Mouse (Mus musculus) ES-E14 (cell line): Measurements from ENCODE around the gene Sppl2a. TPM values are rescaled to one million over a fixed set of nuclear protein-coding genes. Genes with fewer than 3 reads are reported as not detected.

Experiments used
- DNase-seq: peaks from one replicate; pipeline ENCODE4 v3.0.0-alpha.2; 2013; ENCODE audit warnings: low read depth, low spot score
- H3K27ac ChIP-seq: 2 replicates; pipeline ENCODE4 v1.5.1; 2012; ENCODE audit warnings: low read depth, mild to moderate bottlenecking, low read length, moderate library complexity, mixed read lengths; ENCODE audit not compliant: poor library complexity, insufficient read depth, severe bottlenecking
- H3K36me3 ChIP-seq: 2 replicates; pipeline ENCODE4 v1.6.1; 2012; ENCODE audit warnings: mild to moderate bottlenecking, low read length, moderate library complexity, mixed read lengths; ENCODE audit not compliant: control insufficient read depth, poor library complexity, insufficient read depth, severe bottlenecking
- H3K4me1 ChIP-seq, 2 experiments: fragments of 150-350 bp in 1 of 2; sonication (generic) in 1 of 2; 2 replicates each; pipeline ENCODE4 v1.6.1; 2012; ENCODE audit warnings: low read length in 2 of 2, mild to moderate bottlenecking in 1 of 2, mixed read lengths in 1 of 2; ENCODE audit not compliant: control insufficient read depth in 2 of 2, insufficient read depth in 2 of 2, poor library complexity in 1 of 2
- H3K4me3 ChIP-seq, 2 experiments: fragments of 150-350 bp in 1 of 2; sonication (generic) in 1 of 2; 2 replicates each; pipeline ENCODE4 v1.5.1; 2012; ENCODE audit warnings: low read length in 2 of 2, low read depth in 1 of 2, mild to moderate bottlenecking in 1 of 2, mixed read lengths in 1 of 2; ENCODE audit not compliant: insufficient read depth in 1 of 2, poor library complexity in 1 of 2, severe bottlenecking in 1 of 2
- H3K9ac ChIP-seq: 2 replicates; pipeline ENCODE4 v1.6.1; 2012; ENCODE audit warnings: low read depth, mild to moderate bottlenecking, low read length, mixed read lengths; ENCODE audit not compliant: poor library complexity, insufficient read depth, severe bottlenecking
- H3K9me3 ChIP-seq: fragments of 150-350 bp; sonication (generic); 2 replicates; pipeline ENCODE4 v1.6.1; 2012; ENCODE audit warnings: low read depth, mild to moderate bottlenecking, low read length; ENCODE audit not compliant: control insufficient read depth, insufficient read depth
- CHD2 ChIP-seq: IDR thresholded peaks from 2 replicates; pipeline ENCODE4 v1.6.1; 2014; ENCODE audit warnings: mild to moderate bottlenecking, low read depth, low read length, inconsistent platforms
- HCFC1 ChIP-seq: IDR thresholded peaks from 2 replicates; pipeline ENCODE4 v1.6.1; 2012; ENCODE audit warnings: low read length, inconsistent platforms, borderline replicate concordance; ENCODE audit not compliant: insufficient read depth
- MAFK ChIP-seq: IDR thresholded peaks from 2 replicates; pipeline ENCODE4 v1.6.1; 2014; ENCODE audit warnings: mild to moderate bottlenecking, low read depth, low read length, inconsistent platforms; ENCODE audit not compliant: insufficient read depth
- ZC3H11A ChIP-seq: IDR thresholded peaks from 2 replicates; pipeline ENCODE4 v1.6.1; 2012; ENCODE audit warnings: low read depth, mild to moderate bottlenecking, inconsistent platforms, low read length, borderline replicate concordance
- ZNF384 ChIP-seq: IDR thresholded peaks from 2 replicates; pipeline ENCODE4 v1.6.1; 2012; ENCODE audit warnings: low read depth, low read length, inconsistent platforms
- in situ Hi-C, 2 experiments: fragments of 600-800 bp; cut with MboI; formaldehyde crosslinking; loops; one replicate each; pipeline ENCODE4 v1.15.1; 2025; ENCODE audit warnings: low sequenced_read_pairs in 2 of 2, inconsistent platforms in 1 of 2; ENCODE audit not compliant: unreplicated experiment in 2 of 2
- total RNA-seq: library from RNA; depleted of rRNA; stranded (reverse); fragments of 300-350 nt; gene quantifications from 2 replicates; pipeline ENCODE4 v1.2.3, GENCODE M21; 2012

Gene Sppl2a
- total RNA-seq, 1 experiment: 18.3 TPM

GRCm38 (mm10) chr2:126932261-126932896 is 656 bp downstream of the Sppl2a start:
- Histone ChIP-seq H3K4me3 (peak overlapping the region; percentile 75 to 92), H3K9me3 (no peaks in the 10 kb centered on the region), H3K36me3 (no peaks in the 10 kb centered on the region), H3K27ac (peak overlapping the region; percentile 42), H3K9ac (peak overlapping the region; percentile 85), H3K4me1 (no peaks in the 10 kb centered on the region; a peak in 1 of 4 replicates)
- no peak for TF ChIP-seq HCFC1
- in situ Hi-C loops: no loop called here
- no peak for DNase-seq

GRCm38 (mm10) chr2:126931784-126932183 is 1.3 kb downstream of the Sppl2a start:
- Histone ChIP-seq H3K4me1 (no peaks in the 10 kb centered on the region; a peak in 1 of 4 replicates), H3K36me3 (no peaks in the 10 kb centered on the region), H3K9ac (no peak overlapping the region), H3K9me3 (no peaks in the 10 kb centered on the region), H3K4me3 (peak overlapping the region in 1 of 2 experiments; percentile 92; a peak in 2 of 4 replicates), H3K27ac (no peak overlapping the region)
- DNase-seq: no peak
- in situ Hi-C loops: no loop called here
- no peak for TF ChIP-seq CHD2
- TF ChIP-seq HCFC1: no peak
- no peak for TF ChIP-seq ZC3H11A
- TF ChIP-seq ZNF384: no peak
- TF ChIP-seq MAFK: no peak

- Histone ChIP-seq H3K4me1 (no peaks in the 10 kb centered on the region; a peak in 1 of 4 replicates), H3K9me3 (no peaks in the 10 kb centered on the region), H3K9ac (no peak overlapping the region), H3K36me3 (no peaks in the 10 kb centered on the region), H3K4me3 (no peak overlapping the region), H3K27ac (no peak overlapping the region)
- no peak for TF ChIP-seq MAFK
- no peak for TF ChIP-seq CHD2
- TF ChIP-seq HCFC1: no peak
- no peak for DNase-seq
- in situ Hi-C loops: no loop called here
These were observed 4.4 kb downstream of the Sppl2a start for GRCm38 (mm10) chr2:126928681-126929080.

- H3K36me3 ChIP-seq: no peaks in the 10 kb centered on the region
- no peak for DNase-seq
- no peak overlapping the region for H3K27ac ChIP-seq
- in situ Hi-C loops: no loop called here
- no peak overlapping the region for H3K9ac ChIP-seq
- no peak overlapping the region for H3K4me3 ChIP-seq
- TF ChIP-seq ZC3H11A: no peak
- H3K4me1 ChIP-seq: no peaks in the 10 kb centered on the region
- H3K9me3 ChIP-seq: no peaks in the 10 kb centered on the region
These were observed 12.5 kb downstream of the Sppl2a start for GRCm38 (mm10) chr2:126920358-126921060.

GRCm38 (mm10) chr2:126916236-126916635 is 16.8 kb downstream of the Sppl2a start:
- Histone ChIP-seq H3K4me1 (no peaks in the 10 kb centered on the region), H3K9me3 (no peaks in the 10 kb centered on the region), H3K36me3 (no peaks in the 10 kb centered on the region), H3K27ac (no peak overlapping the region), H3K4me3 (no peak overlapping the region), H3K9ac (no peak overlapping the region)
- no peak for DNase-seq
- no peak for TF ChIP-seq CHD2
- TF ChIP-seq MAFK: no peak
- no peak for TF ChIP-seq ZC3H11A
- no peak for TF ChIP-seq ZNF384
- TF ChIP-seq HCFC1: no peak
- in situ Hi-C loops: no loop called here
